Mouse (Mus musculus): ENCODE data around the gene Acsl5.
A peak's percentile ranks its signal among the peaks of the same experiment; 100 is the strongest.

DNA sequence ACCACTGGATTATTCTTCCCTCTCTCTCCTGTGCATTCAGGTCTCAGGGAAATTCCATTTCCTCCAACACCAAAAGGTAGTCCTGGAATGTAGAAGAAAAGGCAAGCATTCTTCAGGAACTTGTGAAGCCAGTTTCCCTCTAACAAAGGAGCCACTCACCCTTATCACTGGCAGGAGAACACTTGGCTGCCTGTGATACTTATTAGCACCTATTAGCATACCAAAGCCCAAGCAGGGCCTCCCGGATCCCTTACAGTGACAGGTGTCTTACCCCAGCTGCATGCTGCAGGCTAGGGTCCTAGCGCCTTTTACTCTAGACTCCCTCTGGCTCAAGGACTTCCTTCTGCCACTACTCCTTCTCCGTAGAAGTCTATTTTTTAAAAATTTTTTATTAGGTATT lies 19.7 kb downstream of the Acsl5 start:
- TF ChIP-seq CTCF (conservative IDR thresholded peaks at IDR 0.05; ENCODE audit: low read length) = no peak
- peak; percentile 13; the same call in 1 of the 2 replicates for TF ChIP-seq POU5F1 (IDR thresholded peaks at IDR 0.05; ENCODE audit: borderline replicate concordance, low read length)

Data from E14TG2a.4 (cell line).